Comparison of ENCODE assay signal across 8 mouse cellular contexts in genomic region chr12:105873283-105873682, GRCm38 (mm10).
DNase-seq lines count a peak whose midpoint lies in the region; ATAC-seq and TF ChIP-seq lines count a peak whose summit lies in the region.
"Had no signal": no experiment of that assay in that cellular context is flagged by ENCODE, and none has a peak within 500 bp of the region (broad histone marks: within the 10 kb centered on the region; RNA-seq: fewer than 3 reads in every experiment).

No protein-coding gene starts in this region.

- TF ChIP-seq CTCF in layer of hippocampus, adult 2 months (conservative IDR thresholded peaks at IDR 0.05): peak; percentile 72
- peak; percentile 97 for TF ChIP-seq CTCF in E14TG2a.4 (conservative IDR thresholded peaks at IDR 0.05; ENCODE audit: low read length)

- WGBS in hindbrain, embryonic 12.5 days: 54% methylated on average over 2 of the region's 2 CpGs

- no peaks in the 10 kb centered on the region for H3K9me3 ChIP-seq in E14TG2a.4 (ENCODE audit: low read length)
- H3K9me3 ChIP-seq in hindbrain, embryonic 12.5 days (replicated peaks): no peaks in the 10 kb centered on the region

- no peak overlapping the region for H3K9ac ChIP-seq in hindbrain, embryonic 12.5 days

- H3K27me3 ChIP-seq in E14TG2a.4 (ENCODE audit: insufficient read depth, low read length): peaks cover 60% of the 10 kb centered on the region
- H3K27me3 ChIP-seq in hindbrain, embryonic 12.5 days: peaks cover 20% of the 10 kb centered on the region; the same call in 1 of the 2 replicates

- peaks cover 58% of the 10 kb centered on the region for H3K4me1 ChIP-seq in E14TG2a.4 (replicated peaks; ENCODE audit: low read depth, low read length)
- peaks cover 17% of the 10 kb centered on the region; the same call in 1 of the 2 replicates for H3K4me1 ChIP-seq in hindbrain, embryonic 12.5 days

- no peak overlapping the region for H3K27ac ChIP-seq in layer of hippocampus, adult 2 months
- H3K27ac ChIP-seq in hindbrain, embryonic 12.5 days: no peak overlapping the region

- DNase-seq in layer of hippocampus, adult 2 months (ENCODE audit: low spot score in 2 of 2): no peak
- no peak for DNase-seq in layer of hippocampus, adult 11-12 months (ENCODE audit: low spot score)
- peak; percentile 45 for DNase-seq in WW6 (ENCODE audit: low read depth, low spot score)
- DNase-seq in spleen, postnatal 10 days (ENCODE audit: low spot score in 2 of 2): peak; percentile 43 to 67
- no peak for DNase-seq in retina, postnatal 1 day
- DNase-seq: cerebellum, adult 8-10 months had no signal

- H3K4me3 ChIP-seq in layer of hippocampus, adult 2 months: no peak overlapping the region
- no peak overlapping the region for H3K4me3 ChIP-seq in E14TG2a.4 (replicated peaks; ENCODE audit: low read length)
- no peak overlapping the region for H3K4me3 ChIP-seq in hindbrain, embryonic 12.5 days

- no peak for ATAC-seq in hindbrain, embryonic 12.5 days (ENCODE audit: low FRiP score)

- no peak overlapping the region for H3K4me2 ChIP-seq in hindbrain, embryonic 12.5 days (replicated peaks)

- no peaks in the 10 kb centered on the region for H3K36me3 ChIP-seq in E14TG2a.4 (ENCODE audit: insufficient read depth, low read length)
- H3K36me3 ChIP-seq in hindbrain, embryonic 12.5 days: no peaks in the 10 kb centered on the region

Comparison
In these comparisons a context has a peak if more than half of its experiments do, and no peak if none do; other contexts are left out.
1. DNase-seq: peak in WW6 (single experiment) and spleen, postnatal 10 days (2 of 2); none in layer of hippocampus, adult 2 months (0 of 2), layer of hippocampus, adult 11-12 months (single experiment) and retina, postnatal 1 day (single experiment).